Mouse (Mus musculus) thymus, postnatal 36 days (tissue): Measurements from ENCODE around the gene Acoxl.

Source experiments
- DNase-seq, 2 experiments: peaks; one replicate each; pipeline ENCODE4 v3.0.0; 2022; ENCODE audit warnings: mixed read lengths in 2 of 2

The Acoxl gene

GRCm38 (mm10) chr2:128034066-128034665, 195.5 kb downstream of the Acoxl start:
- DNase-seq = no peak

DNA sequence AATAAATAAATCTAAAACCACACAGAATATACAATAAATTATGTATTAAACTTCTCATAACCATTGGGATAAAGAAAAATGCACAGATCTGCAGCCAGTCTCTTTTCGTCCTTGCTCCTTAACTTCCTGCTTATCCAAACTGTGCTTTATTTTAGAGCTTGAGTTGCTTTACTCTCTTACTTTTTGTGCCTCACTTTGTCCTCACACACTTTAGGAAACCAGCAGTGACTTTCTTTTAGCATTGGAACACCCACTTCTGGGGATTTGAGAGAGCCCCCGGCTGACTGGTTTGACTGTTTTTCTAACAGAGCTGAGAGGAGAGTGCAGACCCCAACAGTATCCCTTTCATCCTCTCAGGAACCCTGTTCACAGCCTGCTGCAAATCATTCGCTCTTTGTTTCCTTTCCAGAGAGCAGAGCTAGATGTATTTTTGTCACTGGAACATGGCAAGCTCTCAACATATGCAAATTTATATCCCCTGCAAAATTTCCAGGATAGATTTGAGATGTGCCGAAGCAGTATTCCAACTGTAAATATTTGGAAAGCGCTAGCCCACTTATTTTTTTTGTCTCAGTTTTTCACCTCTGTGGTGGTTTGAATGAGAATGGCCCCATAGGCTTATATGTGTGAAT, 199.7 kb downstream of the Acoxl start:
- no peak for DNase-seq

DNA sequence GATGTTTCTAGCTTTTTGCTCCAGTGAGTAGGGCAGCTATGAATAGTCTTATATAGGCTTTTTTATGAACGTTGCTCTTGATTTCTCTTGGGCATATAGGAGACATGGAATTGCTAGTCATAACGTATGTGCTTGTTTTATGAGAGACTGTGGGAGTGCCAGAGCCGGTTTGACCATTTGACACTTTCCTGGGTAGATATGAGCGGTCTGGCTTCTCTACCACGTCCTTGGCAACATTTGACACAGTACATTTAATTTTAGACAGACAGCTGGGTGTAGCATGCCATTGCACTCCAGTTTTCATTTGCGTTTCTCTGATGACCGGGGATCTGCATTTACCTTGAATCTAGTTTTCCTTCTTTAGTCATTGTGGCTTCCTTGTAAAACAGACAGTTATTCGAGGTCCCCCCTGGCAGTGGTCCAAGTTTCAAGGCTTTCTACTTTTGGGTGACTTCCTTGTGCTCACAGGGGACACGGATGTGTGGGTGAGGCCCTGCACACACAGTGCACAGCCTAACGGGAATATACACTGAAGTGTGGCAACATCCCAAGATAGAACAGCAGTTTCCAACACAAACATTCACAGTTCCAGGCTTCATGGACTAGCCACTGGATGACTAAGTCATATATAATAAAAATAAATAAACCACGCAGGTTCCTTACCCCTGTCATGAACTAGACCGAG, 202.5 kb downstream of the Acoxl start:
- peak; percentile 54 to 68 for DNase-seq

- DNase-seq = no peak
These were observed 207.8 kb downstream of the Acoxl start for GRCm38 (mm10) chr2:128046454-128046853.

- no peak for DNase-seq
These were observed 216.2 kb downstream of the Acoxl start for GRCm38 (mm10) chr2:128054905-128055304.

DNA sequence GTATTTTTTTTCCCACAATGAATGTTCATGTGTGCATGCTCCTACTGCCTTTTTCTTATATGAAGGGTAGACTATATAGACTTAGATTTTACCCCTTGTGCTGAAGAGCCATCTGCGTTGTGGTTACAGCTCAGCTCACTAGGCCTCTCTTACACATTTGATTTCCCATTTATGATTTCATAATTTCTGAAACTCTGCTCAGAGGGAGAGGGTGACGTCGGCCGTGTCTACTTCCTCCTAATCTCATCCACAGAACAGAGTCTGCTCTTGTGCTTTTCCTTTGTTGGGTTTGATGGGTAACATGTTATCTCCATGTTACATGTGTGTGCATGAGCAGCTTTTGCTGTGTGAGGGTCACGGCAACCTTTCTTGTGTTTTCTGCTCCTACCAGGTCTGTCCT, 219.2 kb downstream of the Acoxl start:
- DNase-seq = no peak

GRCm38 (mm10) chr2:128058627-128059026, 220.0 kb downstream of the Acoxl start:
- no peak for DNase-seq

GRCm38 (mm10) chr2:128060213-128060612, 221.5 kb downstream of the Acoxl start:
- DNase-seq = no peak

- no peak for DNase-seq
These were observed 222.1 kb downstream of the Acoxl start for GRCm38 (mm10) chr2:128060680-128061287.

GRCm38 (mm10) chr2:128061491-128061890, 222.8 kb downstream of the Acoxl start:
- no peak for DNase-seq

DNA sequence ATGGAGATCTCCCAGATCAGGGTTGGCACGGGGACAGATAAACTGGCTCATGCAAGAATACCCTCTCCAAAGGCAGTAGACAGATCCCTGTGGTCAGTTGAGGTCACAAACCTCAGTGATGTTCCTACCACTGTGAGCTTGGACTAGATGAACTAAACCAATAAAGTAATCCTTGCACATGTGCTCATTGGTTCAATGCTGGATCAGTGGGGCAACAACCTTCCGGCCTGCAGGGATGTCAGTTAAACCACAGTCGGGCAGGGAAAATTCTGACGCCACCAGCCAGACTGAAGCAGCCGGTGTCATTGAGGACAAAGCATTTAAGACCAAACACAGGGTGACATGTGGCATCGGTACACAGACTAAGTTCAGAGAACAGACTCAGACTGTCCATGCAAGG, 224.1 kb downstream of the Acoxl start:
- DNase-seq = no peak

GRCm38 (mm10) chr2:128065013-128065412, 226.3 kb downstream of the Acoxl start:
- no peak for DNase-seq

DNA sequence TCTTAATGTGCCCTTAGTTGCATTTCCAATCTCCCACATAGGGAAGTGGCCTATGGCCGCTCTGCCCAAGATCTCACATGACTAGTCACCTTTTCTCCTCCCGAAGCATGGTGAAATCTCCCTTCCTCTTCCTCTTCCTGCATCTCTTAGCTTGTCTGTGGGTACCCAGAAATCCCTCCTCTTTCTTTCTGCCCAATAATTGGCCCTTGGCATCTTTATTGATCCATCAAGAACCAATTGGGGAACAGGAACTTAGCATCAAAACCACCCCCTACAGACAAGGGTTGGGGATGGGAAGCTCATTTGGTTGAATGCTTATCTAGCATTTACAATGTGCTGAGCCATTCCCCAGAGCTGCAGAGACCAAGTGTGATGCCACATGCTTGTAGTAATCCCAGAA, 226.9 kb downstream of the Acoxl start:
- DNase-seq = no peak

DNA sequence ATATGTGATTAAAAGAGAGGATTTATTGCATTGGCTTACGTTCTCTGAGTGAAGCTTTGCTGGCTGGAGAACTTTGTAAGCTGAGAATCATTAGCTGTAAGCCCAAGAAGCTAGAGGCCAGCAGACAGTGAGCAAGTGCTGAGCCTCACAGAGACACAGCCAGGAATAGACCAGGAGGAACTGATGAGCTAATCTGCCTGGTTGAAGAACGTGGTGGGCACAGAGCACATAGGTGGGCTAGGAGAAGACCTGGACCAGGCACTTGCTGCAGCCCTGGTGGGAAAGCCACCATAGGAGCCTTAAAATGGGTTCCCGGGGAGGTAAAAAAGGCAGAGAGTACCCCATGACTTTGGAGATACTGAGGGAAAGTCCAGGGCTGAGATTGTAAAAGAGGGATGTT, 228.5 kb downstream of the Acoxl start:
- no peak for DNase-seq

DNA sequence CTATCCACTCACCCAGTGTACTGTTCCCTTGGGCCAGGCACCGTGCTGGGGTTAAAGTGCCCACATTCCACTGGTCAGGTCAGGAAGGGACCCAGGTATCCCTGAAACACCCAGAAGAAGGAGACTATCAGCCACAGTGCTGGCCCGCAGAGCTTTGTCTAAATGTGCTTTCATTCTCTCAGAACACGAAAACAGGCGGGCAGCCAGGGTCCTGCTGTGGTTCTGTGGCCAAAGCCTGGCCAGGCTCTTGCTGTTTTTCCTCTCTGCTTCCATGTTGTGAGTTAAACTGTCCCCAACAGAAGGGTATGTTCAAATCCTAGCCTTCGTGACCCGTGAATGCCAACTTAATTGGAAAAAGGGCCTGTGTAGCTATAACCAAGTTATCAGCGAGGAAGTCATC, 228.9 kb downstream of the Acoxl start:
- DNase-seq = no peak

DNA sequence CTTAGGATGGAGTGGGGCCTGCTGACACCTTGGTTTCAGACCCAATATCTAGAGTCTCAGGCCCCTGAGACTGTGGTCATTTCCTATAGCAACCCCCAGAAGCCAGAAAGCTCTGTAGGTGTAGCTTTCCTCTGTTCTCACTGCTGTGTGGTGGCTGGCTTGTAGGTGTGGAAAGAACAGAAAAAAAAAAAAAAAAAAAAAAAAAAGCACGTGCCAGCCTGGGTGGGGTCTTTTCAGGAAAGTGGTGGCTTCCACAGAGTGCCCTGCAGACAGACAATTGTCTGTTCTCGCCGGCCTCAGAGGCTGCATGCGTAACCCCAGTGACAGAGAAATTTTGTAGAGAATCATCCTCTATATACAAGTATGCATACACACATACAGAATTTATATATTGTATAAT, 229.5 kb downstream of the Acoxl start:
- DNase-seq = no peak

DNA sequence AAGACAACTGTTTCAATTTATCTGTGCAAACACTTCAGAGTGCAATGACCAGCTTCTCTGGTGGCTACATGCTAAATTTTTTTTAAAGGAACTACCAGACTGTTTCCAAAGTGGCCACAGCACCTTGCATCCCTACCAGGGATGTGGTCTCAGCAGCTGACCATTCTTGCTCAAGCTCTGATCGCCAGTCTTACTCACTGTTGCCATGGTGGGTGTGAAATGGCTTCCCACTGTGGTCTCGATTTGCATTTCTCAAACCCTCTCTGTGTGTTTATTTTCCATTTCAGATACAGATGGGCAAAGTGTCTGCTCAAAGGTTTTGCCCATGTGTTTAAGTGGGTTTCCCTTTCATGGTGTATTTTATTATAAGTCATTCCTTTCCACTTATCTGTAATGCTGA, 230.3 kb downstream of the Acoxl start:
- DNase-seq = no peak

DNA sequence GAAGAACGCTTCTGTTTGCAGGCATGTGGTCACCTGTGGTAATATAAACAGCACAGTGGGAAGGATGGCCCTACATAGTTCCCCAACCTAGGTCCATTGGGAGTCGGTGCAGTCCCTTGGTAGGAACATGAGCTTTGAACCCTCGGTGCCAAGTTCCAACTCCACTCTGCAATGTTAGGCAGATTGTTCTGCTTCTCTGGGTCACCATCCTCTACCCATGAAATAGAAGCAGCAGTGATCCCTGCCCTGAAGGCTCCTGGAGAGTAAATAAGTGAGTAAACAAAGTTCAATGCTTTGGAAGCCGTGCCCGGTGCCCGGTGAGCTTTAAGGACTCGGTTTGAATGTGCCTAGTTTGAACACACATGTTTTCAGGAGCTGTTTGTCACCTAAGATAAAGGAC, 233.1 kb downstream of the Acoxl start:
- no peak for DNase-seq

DNA sequence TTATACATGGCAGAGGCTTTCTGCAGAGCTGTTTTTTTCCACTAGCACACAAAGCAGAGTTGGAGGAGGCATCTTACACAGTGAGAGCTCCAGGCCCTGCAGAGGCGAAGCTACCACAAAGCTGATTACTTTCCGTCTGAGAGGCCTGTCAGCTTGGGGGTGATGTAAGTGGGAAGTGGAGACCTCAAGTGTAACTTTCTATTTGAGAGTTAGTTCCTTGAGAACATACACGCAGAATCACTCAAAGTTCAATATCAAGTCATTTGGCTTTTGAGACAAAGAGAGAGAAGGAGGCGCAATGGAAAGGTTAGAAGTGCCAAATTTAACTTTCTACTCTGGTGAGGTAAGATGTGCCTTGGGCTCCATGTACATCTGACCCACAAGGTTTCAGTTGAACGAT, 234.3 kb downstream of the Acoxl start:
- no peak for DNase-seq

DNA sequence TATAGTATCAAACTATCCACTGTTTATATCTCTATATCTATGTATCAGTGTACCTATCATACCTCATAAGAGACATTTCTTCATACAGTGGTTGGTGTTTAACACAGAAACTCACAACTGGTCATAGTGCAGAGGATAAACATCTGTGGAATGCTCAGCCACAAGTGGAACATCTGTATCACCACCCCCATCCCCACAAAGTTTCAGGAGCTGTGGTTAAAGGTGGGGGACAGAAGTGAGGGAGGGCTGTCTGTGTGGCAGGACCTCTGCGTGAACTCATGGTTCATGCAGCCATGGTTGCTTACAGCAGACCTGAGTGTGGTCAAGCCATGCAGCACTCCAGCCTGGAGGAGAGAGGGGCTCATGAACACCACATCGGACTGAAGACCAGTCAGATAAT, 234.9 kb downstream of the Acoxl start:
- no peak for DNase-seq

GRCm38 (mm10) chr2:128076936-128077335, 238.3 kb downstream of the Acoxl start:
- no peak for DNase-seq

GRCm38 (mm10) chr2:128078859-128079258, 240.2 kb downstream of the Acoxl start:
- peak; percentile 53 to 70 for DNase-seq

DNA sequence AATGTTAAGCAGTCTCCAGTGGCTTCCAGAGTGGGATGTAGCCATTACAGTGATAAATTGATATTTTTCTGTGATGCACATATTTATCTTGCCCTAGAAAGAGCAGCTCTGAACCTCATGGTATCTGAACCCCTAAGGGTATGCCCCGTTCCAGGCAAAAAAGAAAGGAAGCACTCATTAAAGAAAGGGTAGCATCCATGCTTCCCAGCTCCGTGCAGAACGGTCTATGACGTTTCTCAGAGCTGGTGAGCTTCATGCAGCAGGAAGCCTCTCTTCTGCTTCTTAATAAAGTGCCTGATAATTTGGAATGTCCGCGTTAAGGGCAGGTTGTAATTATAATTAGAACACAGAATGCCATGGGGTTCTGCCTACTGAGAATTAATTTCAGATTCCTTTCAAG, 240.6 kb downstream of the Acoxl start:
- no peak for DNase-seq

- no peak for DNase-seq
These were observed 245.2 kb downstream of the Acoxl start for GRCm38 (mm10) chr2:128083844-128084243.
